Mouse (Mus musculus) gastrocnemius, postnatal 25 days (tissue): ENCODE measurements around the gene Gas2. TPM values are rescaled to one million over a fixed set of nuclear protein-coding genes. Genes with fewer than 3 reads are reported as not detected.

Experiments used
- total RNA-seq, 2 experiments: library from RNA; stranded (reverse); gene quantifications; 1 replicate in 1 of 2; 2 replicates in 1 of 2; pipeline ENCODE4 v1.2.3; 2021

Gene Gas2
- total RNA-seq, 2 experiments from 2014 or later = 3.1 to 4.7 TPM

Other genes starting within 250 kb of the Gas2 start
- gene Slc17a6, start 240.0 kb upstream of the Gas2 start, total RNA-seq = not detected
- 1 to 10 TPM; 1.2 to 1.3 TPM for gene Fancf, start 252 bp downstream of the Gas2 start, total RNA-seq
- gene Svip, start 144.0 kb downstream of the Gas2 start, total RNA-seq = 10 to 100 TPM; 12.4 to 14.9 TPM
- gene 1700015G11Rik, start 153.7 kb downstream of the Gas2 start, total RNA-seq = not detected